In genomic region chr17:78355611-78356010, GRCm38 (mm10) we compare ENCODE assay signal across 16 mouse cellular contexts.
A peak's percentile ranks its signal among the peaks of the same experiment; 100 is the strongest.
DNase-seq lines count a peak whose midpoint lies in the region; ATAC-seq and TF ChIP-seq lines count a peak whose summit lies in the region.
"Had no signal": no experiment of that assay in that cellular context is flagged by ENCODE, and none has a peak within 500 bp of the region (broad histone marks: within the 10 kb centered on the region; RNA-seq: fewer than 3 reads in every experiment).

No protein-coding gene starts in this region.

- peak overlapping the region; percentile 35; the same call in 1 of the 2 replicates for H3K27ac ChIP-seq in midbrain, embryonic 12.5 days (replicated peaks)
- H3K27ac ChIP-seq in midbrain, postnatal 0 days (ENCODE audit: low read depth, low read length), result no peak overlapping the region
- no peak overlapping the region for H3K27ac ChIP-seq in hindbrain, embryonic 14.5 days
- H3K27ac ChIP-seq: intestine, embryonic 15.5 days; liver, embryonic 14.5 days; lung, embryonic 15.5 days; macrophage; neural tube, embryonic 12.5 days had no signal

- H3K9me3 ChIP-seq in midbrain, embryonic 12.5 days, result no peaks in the 10 kb centered on the region
- H3K9me3 ChIP-seq in midbrain, postnatal 0 days (ENCODE audit: low read length), result no peaks in the 10 kb centered on the region
- no peaks in the 10 kb centered on the region for H3K9me3 ChIP-seq in hindbrain, embryonic 14.5 days (ENCODE audit: control insufficient read depth, low read length)
- H3K9me3 ChIP-seq: intestine, embryonic 15.5 days; lung, embryonic 15.5 days; neural tube, embryonic 12.5 days had no signal

- WGBS in midbrain, embryonic 12.5 days, result 71% methylated on average over 8 of the region's 8 CpGs
- WGBS in midbrain, postnatal 0 days, result 69% methylated on average over 8 of the region's 8 CpGs
- WGBS in hindbrain, embryonic 14.5 days, result 59% methylated on average over 8 of the region's 8 CpGs

- no peak overlapping the region for H3K9ac ChIP-seq in midbrain, embryonic 12.5 days (replicated peaks)
- no peak overlapping the region for H3K9ac ChIP-seq in midbrain, postnatal 0 days (replicated peaks; ENCODE audit: low read length, poor library complexity, severe bottlenecking)
- H3K9ac ChIP-seq in hindbrain, embryonic 14.5 days, result no peak overlapping the region
- H3K9ac ChIP-seq: intestine, embryonic 15.5 days; liver, embryonic 14.5 days; lung, embryonic 15.5 days; neural tube, embryonic 12.5 days had no signal

- H3K4me3 ChIP-seq in midbrain, embryonic 12.5 days, result no peak overlapping the region
- H3K4me3 ChIP-seq in midbrain, postnatal 0 days (ENCODE audit: low read depth, low read length), result no peak overlapping the region
- no peak overlapping the region for H3K4me3 ChIP-seq in hindbrain, embryonic 14.5 days (replicated peaks; ENCODE audit: low read length)
- H3K4me3 ChIP-seq: intestine, embryonic 15.5 days; lung, embryonic 15.5 days; neural tube, embryonic 12.5 days had no signal

- no peak for TF ChIP-seq CTCF in midbrain, postnatal 0 days (IDR thresholded peaks at IDR 0.05)

- H3K4me2 ChIP-seq in midbrain, embryonic 12.5 days (replicated peaks), result no peak overlapping the region
- H3K4me2 ChIP-seq in midbrain, postnatal 0 days (ENCODE audit: low read depth, low read length, poor library complexity, severe bottlenecking), result no peak overlapping the region
- H3K4me2 ChIP-seq in hindbrain, embryonic 14.5 days (replicated peaks), result no peak overlapping the region
- H3K4me2 ChIP-seq: intestine, embryonic 15.5 days; lung, embryonic 15.5 days; neural tube, embryonic 12.5 days had no signal

- DNase-seq in cerebellum, postnatal 14 days, result peak; percentile 19 to 40
- DNase-seq in cerebellum, adult 11-12 months, result no peak
- DNase-seq in midbrain, postnatal 0 days (ENCODE audit: low spot score), result no peak
- no peak for DNase-seq in hindbrain, embryonic 14.5 days (ENCODE audit: low spot score)
- DNase-seq in MN1 (ENCODE audit: low spot score), result no peak
- no peak for DNase-seq in layer of hippocampus, postnatal 25 days (ENCODE audit: extremely low spot score in 1 of 2, low spot score in 1 of 2)
- DNase-seq: B cell, adult 2 months; cerebellum, postnatal 25 days; heart, adult 18-20 months; heart, postnatal 36 days had no signal

- peaks cover 10% of the 10 kb centered on the region for H3K4me1 ChIP-seq in midbrain, embryonic 12.5 days
- no peaks in the 10 kb centered on the region for H3K4me1 ChIP-seq in midbrain, postnatal 0 days (ENCODE audit: insufficient read depth, low read length)
- H3K4me1 ChIP-seq in hindbrain, embryonic 14.5 days (replicated peaks; ENCODE audit: control insufficient read depth, insufficient read depth, low read length), result peaks cover 17% of the 10 kb centered on the region
- H3K4me1 ChIP-seq: intestine, embryonic 15.5 days; neural tube, embryonic 12.5 days had no signal

- H3K36me3 ChIP-seq in midbrain, embryonic 12.5 days, result peaks cover 9% of the 10 kb centered on the region; the same call in 1 of the 2 replicates
- no peaks in the 10 kb centered on the region for H3K36me3 ChIP-seq in midbrain, postnatal 0 days (ENCODE audit: insufficient read depth, low read length)
- H3K36me3 ChIP-seq in hindbrain, embryonic 14.5 days (replicated peaks; ENCODE audit: control insufficient read depth, insufficient read depth), result peaks cover 11% of the 10 kb centered on the region
- H3K36me3 ChIP-seq: lung, embryonic 15.5 days had no signal

- ATAC-seq in midbrain, embryonic 12.5 days (ENCODE audit: low FRiP score, low read depth), result no peak
- no peak for ATAC-seq in midbrain, postnatal 0 days (ENCODE audit: low FRiP score)
- peak; percentile 57; the same call in 1 of the 2 replicates for ATAC-seq in hindbrain, embryonic 14.5 days (ENCODE audit: low FRiP score)
- ATAC-seq: intestine, embryonic 15.5 days had no signal

- no peaks in the 10 kb centered on the region; the same call in 1 of the 2 replicates for H3K27me3 ChIP-seq in midbrain, embryonic 12.5 days
- no peaks in the 10 kb centered on the region for H3K27me3 ChIP-seq in midbrain, postnatal 0 days (ENCODE audit: insufficient read depth, low read length)
- no peaks in the 10 kb centered on the region for H3K27me3 ChIP-seq in hindbrain, embryonic 14.5 days (ENCODE audit: control insufficient read depth, insufficient read depth, low read length)
- H3K27me3 ChIP-seq: intestine, embryonic 15.5 days; lung, embryonic 15.5 days; neural tube, embryonic 12.5 days had no signal

Comparison
In these comparisons a context has a peak if more than half of its experiments do, and no peak if none do; other contexts are left out.
1. DNase-seq: peak in cerebellum, postnatal 14 days (2 of 2); none in cerebellum, adult 11-12 months (single experiment), midbrain, postnatal 0 days (single experiment), hindbrain, embryonic 14.5 days (single experiment), MN1 (single experiment) and layer of hippocampus, postnatal 25 days (0 of 2).